Mouse (Mus musculus): ENCODE measurements at regions not wholly inside any gene's neighbourhood (a gene's known extent, or its start where the extent isn't known, plus 50 kb on each side); places are given as distances from the start of the nearest gene placed in this dataset.

DNA sequence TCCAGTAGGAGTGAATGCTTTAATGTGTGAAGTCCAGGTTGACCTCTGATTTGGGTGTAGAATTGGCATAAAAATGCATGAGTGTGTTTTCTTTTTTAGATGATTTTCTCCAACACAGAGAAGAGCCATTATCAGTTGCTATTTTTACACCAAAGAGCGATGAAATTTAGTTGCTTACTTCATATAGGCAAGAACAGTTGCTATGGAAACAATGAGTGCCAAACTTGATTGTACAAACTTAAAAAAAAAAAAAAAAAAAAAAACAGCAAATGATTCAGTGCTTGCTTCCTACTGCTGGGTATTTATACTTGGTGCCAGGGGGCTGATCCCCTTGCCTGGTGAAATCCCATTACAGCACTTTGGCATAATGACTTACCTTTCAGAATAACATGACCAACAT, 268.0 kb downstream of the Sec23a start:
- DNase-seq, result no peak
- intact Hi-C loops (cut with DNase I), result no loop called here

DNA sequence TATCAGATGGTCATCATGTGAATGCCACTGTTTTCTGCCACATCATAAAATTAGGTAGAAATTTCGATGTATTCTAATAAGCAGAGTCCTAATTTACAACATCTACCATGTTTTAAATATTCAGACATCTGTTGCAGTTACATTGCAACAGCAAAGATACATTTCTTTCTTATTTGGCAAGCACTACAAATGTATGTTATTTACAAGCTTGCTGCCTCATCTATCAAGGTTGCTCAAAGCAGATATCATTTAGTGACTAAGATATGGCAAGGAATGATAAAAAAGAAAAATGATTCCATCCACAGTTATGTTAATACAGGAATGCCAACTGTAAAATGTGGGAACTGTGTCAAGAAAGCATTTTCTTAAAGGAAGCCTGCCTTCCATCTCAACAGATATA, 283.7 kb downstream of the Sec23a start:
- intact Hi-C loops (cut with DNase I), result no loop called here
- DNase-seq, result no peak

DNA sequence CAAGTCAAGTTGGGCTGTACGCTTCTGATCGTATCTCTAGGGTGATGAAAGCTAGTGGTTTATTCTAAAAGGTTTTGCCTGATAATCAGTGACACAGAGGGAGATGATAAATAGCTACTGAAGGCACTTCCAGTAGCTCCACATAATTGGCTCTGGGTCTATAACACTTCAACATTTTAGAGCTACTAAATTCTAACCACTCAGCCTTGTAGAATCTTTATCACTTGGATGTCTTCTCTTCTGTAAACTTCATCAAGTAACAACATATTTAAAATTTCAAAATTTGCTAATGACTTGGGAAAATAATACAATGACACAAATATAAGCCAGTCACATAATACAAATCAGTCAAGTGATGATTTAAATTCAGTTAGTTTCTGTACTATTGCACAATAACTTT, 284.3 kb downstream of the Sec23a start:
- intact Hi-C loops (cut with DNase I), result no loop called here
- no peak for DNase-seq

DNA sequence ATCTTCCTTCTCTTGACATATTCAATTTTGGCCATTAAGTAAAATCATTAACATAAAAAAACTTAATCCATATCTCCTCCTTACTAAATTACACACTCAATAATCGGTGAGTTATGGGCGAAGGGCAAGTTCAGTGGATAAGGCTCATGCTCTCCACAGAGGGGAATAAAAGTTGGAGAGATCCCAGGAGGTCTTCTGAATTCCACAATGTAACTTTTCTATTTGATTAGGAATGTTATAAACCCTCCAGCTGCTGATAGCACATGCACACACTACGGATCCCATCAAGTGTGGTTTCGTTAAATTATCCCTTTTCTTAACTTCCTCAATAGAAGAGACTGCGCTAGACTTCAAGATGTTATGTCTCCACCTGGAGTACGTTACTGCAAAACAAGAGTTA, 293.9 kb downstream of the Sec23a start:
- intact Hi-C loops (cut with DNase I), result no loop called here
- DNase-seq, result no peak

DNA sequence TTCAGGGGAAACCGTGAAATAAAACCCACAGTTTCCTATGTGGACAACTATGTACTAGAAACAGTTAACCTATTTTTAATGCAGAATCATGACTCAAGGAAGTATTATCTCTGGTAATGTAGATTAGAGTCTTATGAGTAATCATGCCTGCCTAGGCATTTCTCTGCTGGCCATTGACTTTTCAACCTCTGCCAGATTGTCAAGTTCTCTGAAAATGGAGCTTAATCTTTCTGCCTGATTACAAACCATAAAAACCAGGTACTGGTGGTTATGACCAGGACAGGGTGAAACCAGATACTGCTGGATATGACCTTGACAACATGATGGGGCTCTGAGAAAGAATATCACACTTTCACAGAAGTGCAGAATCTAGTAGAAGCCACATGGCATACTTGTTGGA, 297.6 kb downstream of the Sec23a start:
- DNase-seq, result no peak

DNA sequence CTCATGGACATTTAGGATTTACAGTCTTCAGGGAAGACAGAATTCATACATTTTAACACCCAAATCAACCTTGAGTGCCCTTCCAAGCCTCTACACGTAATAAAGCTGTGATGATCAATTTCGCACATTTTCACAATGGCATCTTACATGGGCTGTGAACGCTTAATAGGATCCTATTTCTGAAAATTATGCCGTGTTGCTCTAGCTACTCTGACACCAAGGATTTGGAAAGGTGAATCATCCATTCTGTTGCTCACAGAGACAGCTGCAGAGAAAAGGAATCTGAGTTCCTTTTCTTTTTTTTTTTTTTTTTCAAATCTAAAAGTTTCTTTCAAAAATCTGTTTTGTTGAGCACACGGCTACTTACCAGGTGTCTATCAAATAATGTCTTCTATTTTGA, 316.1 kb downstream of the Sec23a start:
- intact Hi-C loops (cut with DNase I), result no loop called here
- DNase-seq, result no peak

More for the DNA sequence above, 297.6 kb downstream of the Sec23a start:
- intact Hi-C loops (cut with DNase I), result no loop called here

DNA sequence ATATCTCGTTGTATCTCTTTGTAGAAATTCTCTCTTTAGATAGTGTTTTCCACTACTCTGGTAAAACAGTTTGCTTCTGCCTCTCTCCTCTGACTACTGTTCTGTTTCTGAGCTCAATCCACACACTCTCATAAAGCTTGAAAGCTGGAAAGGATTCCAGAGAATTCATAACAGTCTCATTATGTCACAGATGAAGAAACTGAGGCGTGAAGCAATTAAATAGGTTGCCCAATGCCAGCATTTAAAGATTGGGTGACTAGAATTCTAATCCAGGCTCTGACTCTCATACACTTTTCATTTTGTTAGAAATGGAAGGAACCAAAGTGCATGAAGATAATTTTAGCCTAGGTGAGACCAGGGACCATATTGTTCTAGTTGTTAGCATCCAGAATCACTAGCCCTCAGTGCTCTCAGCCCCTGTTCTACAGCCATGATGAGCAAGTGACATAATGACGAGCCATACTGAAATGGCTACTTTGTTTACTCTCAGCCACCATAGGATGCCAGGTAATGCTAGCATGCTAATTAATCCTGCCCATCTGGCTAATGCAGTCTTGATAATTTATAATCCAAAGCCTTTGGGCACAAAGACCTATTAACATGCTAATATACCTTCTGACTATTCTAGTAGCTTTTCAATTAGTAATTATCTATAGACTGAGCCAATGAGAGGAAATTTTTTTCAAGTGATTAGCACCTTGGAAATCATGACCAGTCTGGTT, 341.7 kb downstream of the Sec23a start:
- intact Hi-C loops (cut with DNase I), result no loop called here
- no peak for DNase-seq

DNA sequence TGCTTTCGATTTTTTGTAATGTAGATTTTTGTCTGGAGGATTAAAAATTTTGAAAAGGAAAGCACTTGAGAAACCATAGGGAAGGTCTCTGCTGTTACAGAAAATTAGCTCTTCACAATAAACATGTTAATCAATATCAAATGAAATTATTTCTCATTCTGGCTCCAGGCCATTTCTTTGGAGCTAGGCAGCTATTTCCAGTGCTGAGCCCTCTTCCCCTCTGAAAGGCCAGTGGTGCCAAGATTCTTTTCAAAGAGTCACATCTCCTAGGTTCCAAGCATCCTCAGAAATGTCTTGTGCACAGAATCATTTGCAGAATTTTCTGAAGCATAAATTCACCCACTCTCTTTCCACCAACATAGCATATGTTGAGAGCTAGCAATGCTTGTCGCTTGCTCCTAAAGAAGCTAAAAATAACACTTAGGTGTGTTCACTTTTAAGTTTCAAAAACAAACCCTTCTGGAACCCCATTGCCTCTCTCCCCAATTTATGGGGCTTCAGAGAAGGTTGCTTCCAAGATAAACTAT, 357.2 kb downstream of the Sec23a start:
- DNase-seq, result no peak
- intact Hi-C loops (cut with DNase I), result no loop called here

DNA sequence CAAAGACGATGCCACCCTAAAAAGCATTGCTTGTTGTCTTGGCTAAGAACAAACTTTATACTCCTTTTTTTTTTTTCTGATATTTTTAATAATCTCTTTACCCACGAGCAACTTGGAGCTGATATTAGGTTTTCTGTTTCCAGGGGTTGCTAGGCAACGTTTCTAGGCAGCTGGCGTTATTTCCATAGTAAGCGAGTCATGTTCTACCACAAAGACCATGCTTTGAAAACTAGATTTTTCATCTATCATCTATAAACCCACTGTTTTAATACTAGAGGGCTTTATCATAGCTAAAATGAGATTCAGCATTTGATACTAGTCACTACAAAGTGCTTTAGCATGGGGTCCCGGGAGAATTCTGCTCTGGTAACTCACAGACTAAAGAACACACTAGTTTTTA, 358.1 kb downstream of the Sec23a start:
- intact Hi-C loops (cut with DNase I), result no loop called here
- DNase-seq, result no peak

DNA sequence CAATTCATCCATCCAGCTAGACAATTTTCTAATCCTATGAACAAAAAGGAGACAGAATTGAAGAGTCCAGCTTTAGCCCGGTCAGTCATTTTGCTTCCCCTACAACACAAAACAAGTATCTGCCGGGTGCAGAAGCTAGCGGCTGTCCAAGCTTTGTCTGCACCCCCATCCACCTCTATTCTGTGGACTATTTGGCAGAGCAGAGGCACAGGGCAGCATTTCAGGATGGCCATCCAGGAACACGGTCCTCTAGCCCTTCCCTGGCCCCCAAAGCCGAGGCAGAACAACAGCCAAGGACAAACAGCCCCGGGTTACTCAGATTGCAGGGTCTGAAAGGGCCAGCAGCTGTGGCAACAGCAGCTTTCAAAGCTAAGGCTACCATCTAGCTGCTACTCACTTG, 358.6 kb downstream of the Sec23a start:
- intact Hi-C loops (cut with DNase I), result no loop called here
- no peak for DNase-seq

DNA sequence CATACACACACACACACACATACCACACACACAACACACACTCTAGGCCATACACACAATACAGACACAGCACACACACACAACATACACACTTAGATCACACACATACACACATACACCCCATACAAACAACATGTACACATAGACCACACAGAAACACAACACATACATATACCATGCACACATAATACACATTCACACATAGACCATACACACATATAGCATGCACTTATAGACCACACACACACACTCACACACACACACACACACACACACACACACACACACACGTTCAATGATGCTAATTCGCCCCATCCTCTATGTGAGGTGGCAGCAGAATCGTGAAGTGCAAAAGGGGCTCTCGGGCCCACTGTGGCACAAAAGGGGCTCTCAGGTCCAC, 359.1 kb downstream of the Sec23a start:
- no peak for DNase-seq
- intact Hi-C loops (cut with DNase I), result no loop called here

DNA sequence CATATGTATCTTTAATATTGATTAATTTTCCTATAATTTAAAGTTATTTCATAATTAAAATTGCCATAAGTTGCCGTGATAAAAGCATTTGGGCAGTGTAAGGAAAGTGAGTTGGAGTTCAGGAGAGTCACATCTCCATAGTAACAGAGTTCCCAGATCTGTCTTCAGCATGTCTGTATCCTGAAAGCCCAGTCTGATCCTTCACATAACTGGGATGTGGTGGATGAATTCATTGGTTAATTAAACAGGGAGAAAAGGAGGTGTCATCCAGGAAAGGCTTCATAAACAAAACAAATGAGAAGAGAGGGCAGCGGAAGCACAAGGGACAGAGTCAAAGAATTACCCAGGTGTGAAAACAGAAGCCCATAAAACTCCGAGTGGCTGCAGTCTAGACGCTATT, 363.5 kb downstream of the Sec23a start:
- intact Hi-C loops (cut with DNase I), result no loop called here

DNA sequence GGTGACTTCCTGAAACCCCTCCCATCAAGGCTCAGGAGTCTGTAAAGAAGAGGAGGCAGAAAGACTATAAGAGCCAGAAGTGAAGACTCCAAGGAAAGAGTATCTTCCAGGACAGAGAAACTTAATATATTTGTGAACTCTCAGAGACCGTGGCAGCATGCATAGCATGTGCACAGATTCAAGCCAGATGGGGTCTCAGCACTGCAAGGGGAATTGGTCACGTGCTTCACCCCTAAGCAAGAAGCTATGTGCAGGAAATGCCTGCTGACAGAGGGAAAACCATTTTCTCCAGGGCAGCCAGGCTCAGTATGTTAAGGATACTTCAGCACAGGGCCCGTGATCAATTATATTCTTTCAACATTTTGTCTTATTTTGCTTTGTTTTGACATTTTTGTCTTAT, 368.0 kb downstream of the Sec23a start:
- intact Hi-C loops (cut with DNase I), result no loop called here
- no peak for DNase-seq

More for the DNA sequence above, 363.5 kb downstream of the Sec23a start:
- DNase-seq, result no peak

DNA sequence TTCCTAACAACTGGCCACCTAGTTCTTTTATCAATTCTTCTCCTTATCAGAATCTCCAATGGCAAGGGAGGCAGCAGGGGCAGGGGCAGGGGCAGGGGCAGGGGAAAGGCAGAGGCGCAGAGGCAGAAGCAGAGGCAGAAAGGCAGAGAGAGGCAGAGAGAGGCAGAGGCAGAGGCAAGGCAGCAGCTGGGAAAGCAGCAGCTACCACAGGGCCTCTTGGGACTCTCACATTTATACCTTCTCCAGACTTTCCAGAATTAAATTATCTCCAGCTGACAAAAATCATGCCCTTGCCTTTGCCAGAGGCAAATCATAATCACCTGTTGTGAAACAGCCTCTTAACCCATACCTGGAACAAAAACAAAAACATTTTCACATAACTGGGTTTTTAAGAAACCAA, 370.4 kb upstream of the Clec14a start:
- no peak for DNase-seq
- intact Hi-C loops (cut with DNase I), result loop anchor here (5.0 to 10.0 kb wide), 2 partner anchors 425 to 812 kb away; partner anchors contain the start of gene Sstr1

DNA sequence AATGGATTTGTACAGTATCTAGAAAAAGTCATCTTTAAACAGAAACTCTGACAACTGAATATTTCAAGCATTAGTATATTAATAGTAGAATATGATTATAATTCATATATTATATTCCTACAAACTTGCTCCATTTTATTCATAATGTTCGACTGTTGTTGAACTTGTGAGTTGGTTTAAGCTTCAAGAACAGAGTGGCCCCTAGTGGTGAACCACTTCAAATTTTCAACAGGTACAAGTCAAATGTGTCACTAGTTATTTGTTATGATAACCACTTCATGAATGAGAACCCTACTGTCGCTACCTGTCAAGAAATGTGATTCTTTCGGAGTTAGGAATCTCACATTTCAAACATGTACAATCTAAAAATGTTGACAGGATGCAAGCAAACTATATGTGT, 369.2 kb upstream of the Clec14a start:
- intact Hi-C loops (cut with DNase I), result loop anchor here (5.0 to 10.0 kb wide), 2 partner anchors 423 to 811 kb away; partner anchors contain the start of gene Sstr1
- no peak for DNase-seq

DNA sequence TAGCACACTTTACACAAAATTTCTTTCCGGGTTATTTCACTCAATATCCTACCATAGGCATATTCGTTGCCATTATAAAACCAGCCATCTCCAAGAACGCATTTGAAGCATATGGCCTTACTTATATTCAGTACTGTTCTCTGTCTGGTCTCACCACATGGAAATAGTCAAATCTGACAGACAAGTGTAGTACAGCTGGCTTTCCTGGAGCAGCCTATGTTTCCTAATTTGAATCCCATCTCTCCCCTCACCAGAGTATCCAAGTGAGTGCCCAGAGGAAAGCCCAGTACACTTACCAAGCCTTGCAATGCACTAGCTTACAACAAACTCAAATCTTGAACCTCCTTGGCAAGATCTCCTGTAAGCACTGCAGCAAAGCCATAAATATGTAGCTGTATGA, 363.4 kb upstream of the Clec14a start:
- no peak for DNase-seq
- intact Hi-C loops (cut with DNase I), result loop anchor here (10.0 kb wide), 1 partner anchor 418 kb away; the partner anchor contains the start of gene Sstr1

DNA sequence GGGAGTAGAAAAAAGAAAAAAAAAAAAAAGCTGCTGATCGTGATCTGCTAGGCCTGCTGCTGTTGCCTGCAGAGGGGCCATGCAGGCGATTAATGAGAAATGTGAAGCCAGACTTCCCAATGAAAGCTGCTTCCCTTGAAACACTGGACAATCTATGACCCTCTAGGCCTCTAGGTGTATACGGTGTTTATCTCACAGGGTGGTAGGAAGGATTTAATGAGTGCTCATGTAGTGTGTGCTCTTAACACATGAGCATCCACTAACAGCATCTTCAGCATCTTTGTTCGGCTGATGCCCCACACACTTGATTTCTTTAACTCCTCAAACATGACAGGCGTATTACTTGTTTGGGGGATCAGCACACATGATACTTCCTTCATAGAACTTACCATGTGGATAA, 359.7 kb upstream of the Clec14a start:
- DNase-seq, result no peak
- intact Hi-C loops (cut with DNase I), result no loop called here

DNA sequence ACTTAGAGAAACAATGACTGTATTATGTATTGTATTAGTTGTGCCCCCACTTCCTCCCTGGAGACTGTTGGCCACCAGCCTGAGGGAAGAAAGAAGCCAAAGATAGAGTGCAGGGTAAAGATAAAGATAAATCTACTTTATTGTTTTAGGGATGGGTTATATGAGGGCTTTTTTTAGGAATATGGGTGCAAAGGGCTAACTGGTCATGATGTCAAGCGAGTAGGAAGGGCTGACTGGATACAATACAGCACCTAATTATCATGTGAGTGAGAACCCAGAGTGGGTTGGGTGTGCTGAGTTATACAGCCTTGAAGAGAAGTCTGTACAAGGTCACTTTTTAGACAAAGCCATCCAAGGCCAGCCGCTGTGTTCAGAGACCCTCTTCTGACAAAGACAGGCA, 356.1 kb upstream of the Clec14a start:
- intact Hi-C loops (cut with DNase I), result no loop called here

DNA sequence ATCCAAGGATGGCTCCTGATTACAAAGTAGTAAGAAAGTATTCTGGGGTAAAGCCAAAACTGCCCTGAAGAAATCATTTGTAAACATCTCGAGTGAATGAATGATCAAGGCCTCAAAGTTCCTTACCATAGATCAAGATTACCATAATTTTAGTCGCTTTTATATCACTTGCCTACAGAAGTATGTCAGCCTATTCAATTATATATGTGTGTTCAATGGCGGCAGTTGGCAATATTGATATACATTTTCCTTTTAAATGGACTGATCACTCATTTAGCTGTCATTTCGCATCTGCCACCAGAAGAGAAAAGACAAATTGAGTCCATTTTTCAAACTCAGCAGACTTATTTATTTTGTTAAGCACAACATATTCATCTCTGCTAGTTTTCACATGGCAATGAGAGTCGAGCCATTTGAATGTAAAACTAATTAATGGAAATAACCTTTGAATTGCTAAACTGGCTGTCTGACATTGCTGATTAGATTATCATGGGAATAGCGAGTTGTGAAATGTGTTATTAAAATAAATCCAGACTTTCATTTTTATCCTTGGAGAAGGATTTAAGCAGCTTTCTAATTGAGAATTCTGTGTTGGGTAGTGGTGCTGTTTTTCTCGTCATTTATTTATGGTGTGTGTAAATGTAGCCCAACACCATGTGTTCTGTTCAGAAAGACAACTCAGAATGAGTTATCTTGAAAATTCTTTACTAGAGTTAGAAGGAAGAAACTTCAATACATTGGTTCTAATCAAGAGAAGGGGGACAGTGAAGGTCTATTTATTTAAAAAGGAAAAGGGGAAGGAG, 350.6 kb upstream of the Clec14a start:
- intact Hi-C loops (cut with DNase I), result no loop called here

More for the DNA sequence above, 356.1 kb upstream of the Clec14a start:
- DNase-seq, result no peak

DNA sequence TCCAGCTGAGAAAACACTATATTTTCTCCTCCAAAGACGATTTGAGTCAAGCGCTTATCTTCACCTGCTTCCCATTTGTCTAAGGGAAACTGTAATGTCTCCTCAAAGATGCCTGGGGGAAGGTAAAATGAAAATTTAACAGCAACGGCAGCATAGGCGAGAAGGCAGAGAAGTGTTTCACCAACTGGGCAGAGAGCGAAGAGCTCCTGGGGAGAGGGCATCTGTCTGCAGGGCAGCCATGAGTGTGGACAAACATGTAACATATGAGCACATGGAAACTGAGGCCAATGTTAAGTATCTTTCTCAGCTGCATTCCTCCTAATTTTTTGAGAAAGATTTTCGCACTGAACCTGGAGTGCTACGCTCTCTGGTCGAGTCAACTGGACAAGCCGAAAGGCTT, 325.7 kb upstream of the Clec14a start:
- DNase-seq, result no peak
- intact Hi-C loops (cut with DNase I), result no loop called here

More for the DNA sequence above, 350.6 kb upstream of the Clec14a start:
- no peak for DNase-seq

DNA sequence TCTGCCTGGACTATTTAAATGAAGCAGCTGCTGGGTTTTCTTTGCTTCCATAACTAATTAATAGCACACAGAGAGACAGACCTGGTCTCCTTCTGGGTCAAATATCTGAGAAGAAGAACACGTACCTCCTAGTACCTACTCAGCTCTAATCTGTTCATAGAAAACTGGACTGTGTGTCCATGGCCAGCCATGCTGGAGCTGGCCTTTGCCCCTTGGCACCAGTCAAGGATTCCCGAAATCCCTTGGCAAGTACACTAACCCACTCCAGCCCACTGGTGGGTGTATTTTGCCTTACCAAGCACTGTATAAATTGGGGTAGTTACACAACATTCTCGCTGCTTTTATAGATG, 322.4 kb upstream of the Clec14a start:
- DNase-seq, result no peak
- intact Hi-C loops (cut with DNase I), result no loop called here
